Mouse (Mus musculus) spleen, adult 2 months (tissue): Measurements from ENCODE around the gene Lins1. TPM values are rescaled to one million over a fixed set of nuclear protein-coding genes. Genes with fewer than 3 reads are reported as not detected.

Source experiments
- DNase-seq, 2 experiments: peaks; one replicate each; pipeline versions ENCODE4 v3.0.0 to v3.0.0-alpha.2; 2012 to 2021; ENCODE audit warnings: low spot score in 2 of 2, low read depth in 1 of 2
- H3K27ac ChIP-seq: fragments of 200-500 bp; 2 replicates; pipeline ENCODE4 v1.5.1; 2012; ENCODE audit warnings: low read length, inconsistent platforms; ENCODE audit not compliant: insufficient read depth
- H3K27me3 ChIP-seq: fragments of 200-500 bp; 2 replicates; pipeline ENCODE4 v1.6.1; 2012; ENCODE audit warnings: mild to moderate bottlenecking, moderate library complexity, low read length, inconsistent platforms; ENCODE audit not compliant: control insufficient read depth, insufficient read depth
- H3K36me3 ChIP-seq: fragments of 200-500 bp; 2 replicates; pipeline ENCODE4 v1.6.1; 2012; ENCODE audit warnings: mild to moderate bottlenecking, low read length, inconsistent platforms; ENCODE audit not compliant: control insufficient read depth, insufficient read depth
- H3K4me1 ChIP-seq: fragments of 200-500 bp; 2 replicates; pipeline ENCODE4 v1.6.1; 2011; ENCODE audit warnings: inconsistent platforms; ENCODE audit not compliant: control insufficient read depth, insufficient read depth, insufficient read length
- H3K4me3 ChIP-seq: fragments of 200-500 bp; 2 replicates; pipeline ENCODE4 v1.5.1; 2011; ENCODE audit warnings: mild to moderate bottlenecking, inconsistent platforms; ENCODE audit not compliant: insufficient read depth, insufficient read length; ENCODE audit errors: extremely low read depth
- CTCF ChIP-seq: fragments of 200-500 bp; IDR thresholded peaks from 2 replicates; pipeline ENCODE4 v1.5.1; 2011; ENCODE audit warnings: mild to moderate bottlenecking, inconsistent platforms; ENCODE audit not compliant: insufficient read depth, insufficient read length, insufficient replicate concordance; ENCODE audit errors: extremely low read depth
- POLR2A ChIP-seq: fragments of 200-500 bp; IDR thresholded peaks from 2 replicates; pipeline ENCODE4 v1.6.1; 2011; ENCODE audit warnings: low read depth, low read length, inconsistent platforms
- WGBS: fragments of 180-500 bp; shearing (Covaris S2); methylation state at CpG from one replicate; pipeline ENCODE4 v1.1.7; 2018; 5-methylcytosine and 5-hydroxymethylcytosine counted together
- polyA plus RNA-seq: library from polyadenylated mRNA; depleted of rRNA; stranded (reverse); fragments of >200 nt; gene quantifications from 2 replicates; pipeline ENCODE4 v1.2.3, GENCODE M21; 2012

Lins1 gene
- polyA plus RNA-seq, 1 experiment: 2.8 TPM

- Histone ChIP-seq H3K4me3 (no peak overlapping the region), H3K27ac (no peak overlapping the region), H3K4me1 (no peaks in the 10 kb centered on the region), H3K27me3 (no peaks in the 10 kb centered on the region), H3K36me3 (no peaks in the 10 kb centered on the region; the same call in 1 of the 2 replicates)
- WGBS: 95% methylated on average over 6 of the region's 6 CpGs
- no peak for DNase-seq
- TF ChIP-seq CTCF: no peak
- no peak for TF ChIP-seq POLR2A
These were observed 38.4 kb downstream of the Lins1 start for GRCm38 (mm10) chr7:66728072-66728471.

GRCm38 (mm10) chr7:66729232-66729631, 39.5 kb downstream of the Lins1 start:
- Histone ChIP-seq H3K4me3 (no peak overlapping the region), H3K27me3 (no peaks in the 10 kb centered on the region), H3K4me1 (no peaks in the 10 kb centered on the region), H3K27ac (no peak overlapping the region), H3K36me3 (no peaks in the 10 kb centered on the region)
- TF ChIP-seq POLR2A: no peak
- TF ChIP-seq CTCF: no peak
- DNase-seq: no peak
- 91% methylated on average over 2 of the region's 2 CpGs for WGBS

- Histone ChIP-seq H3K4me1 (no peaks in the 10 kb centered on the region), H3K27me3 (no peaks in the 10 kb centered on the region), H3K27ac (no peak overlapping the region), H3K36me3 (no peaks in the 10 kb centered on the region), H3K4me3 (no peak overlapping the region)
- TF ChIP-seq CTCF (no peak), POLR2A (no peak)
- no peak for DNase-seq
- WGBS: 92% methylated on average over 17 of the region's 17 CpGs
These were observed 43.7 kb downstream of the Lins1 start for GRCm38 (mm10) chr7:66733431-66733830.

- 96% methylated on average over 11 of the region's 11 CpGs for WGBS
- Histone ChIP-seq H3K27ac (no peak overlapping the region), H3K4me1 (no peaks in the 10 kb centered on the region), H3K27me3 (no peaks in the 10 kb centered on the region), H3K36me3 (no peaks in the 10 kb centered on the region), H3K4me3 (no peak overlapping the region)
- no peak for TF ChIP-seq CTCF
- TF ChIP-seq POLR2A: no peak
- no peak for DNase-seq
These were observed 44.2 kb downstream of the Lins1 start for GRCm38 (mm10) chr7:66733882-66734281.

- WGBS: 87% methylated on average over 4 of the region's 4 CpGs
- Histone ChIP-seq H3K4me1 (no peaks in the 10 kb centered on the region), H3K27me3 (no peaks in the 10 kb centered on the region), H3K36me3 (no peaks in the 10 kb centered on the region), H3K4me3 (no peak overlapping the region), H3K27ac (no peak overlapping the region)
- TF ChIP-seq POLR2A: no peak
- TF ChIP-seq CTCF: no peak
- no peak for DNase-seq
These were observed 44.8 kb downstream of the Lins1 start for GRCm38 (mm10) chr7:66734466-66734865.

GRCm38 (mm10) chr7:66734993-66735392, 45.3 kb downstream of the Lins1 start:
- Histone ChIP-seq H3K4me1 (no peaks in the 10 kb centered on the region), H3K27me3 (no peaks in the 10 kb centered on the region), H3K36me3 (no peaks in the 10 kb centered on the region), H3K27ac (no peak overlapping the region), H3K4me3 (no peak overlapping the region)
- DNase-seq: no peak
- no peak for TF ChIP-seq POLR2A
- WGBS: 93% methylated on average over 6 of the region's 6 CpGs

- TF ChIP-seq CTCF (no peak), POLR2A (no peak)
These were observed 47.7 kb downstream of the Lins1 start for GRCm38 (mm10) chr7:66737418-66737817.

GRCm38 (mm10) chr7:66741008-66741407, 51.3 kb downstream of the Lins1 start:
- no peak for DNase-seq
- Histone ChIP-seq H3K4me3 (no peak overlapping the region), H3K27me3 (no peaks in the 10 kb centered on the region), H3K36me3 (no peaks in the 10 kb centered on the region), H3K27ac (no peak overlapping the region), H3K4me1 (no peaks in the 10 kb centered on the region)
- TF ChIP-seq POLR2A (no peak), CTCF (no peak)
- WGBS: 83% methylated on average over 5 of the region's 5 CpGs

More at GRCm38 (mm10) chr7:66737418-66737817, 47.7 kb downstream of the Lins1 start:
- no peak overlapping the region for H3K27ac ChIP-seq
- DNase-seq: no peak
- no peaks in the 10 kb centered on the region for H3K27me3 ChIP-seq
- H3K36me3 ChIP-seq: no peaks in the 10 kb centered on the region
- H3K4me1 ChIP-seq: no peaks in the 10 kb centered on the region
- H3K4me3 ChIP-seq: no peak overlapping the region
- 93% methylated on average over 4 of the region's 4 CpGs for whole genome bisulfite sequencing
